Mouse (Mus musculus) ES-Bruce4 (cell line): ENCODE results near the gene Prss57. TPM values are rescaled to one million over a fixed set of nuclear protein-coding genes. Genes with fewer than 3 reads are reported as not detected.

ENCODE experiments used
- H3K27ac ChIP-seq: 2 replicates; pipeline ENCODE4 v1.5.1; 2012; ENCODE audit warnings: low read length, inconsistent platforms; ENCODE audit not compliant: insufficient read depth
- H3K27me3 ChIP-seq: 2 replicates; pipeline ENCODE4 v1.6.1; 2012; ENCODE audit warnings: mild to moderate bottlenecking, low read length, inconsistent platforms; ENCODE audit not compliant: control insufficient read depth, poor library complexity, insufficient read depth, severe bottlenecking
- H3K36me3 ChIP-seq: 2 replicates; pipeline ENCODE4 v1.6.1; 2012; ENCODE audit warnings: inconsistent platforms, mild to moderate bottlenecking, low read length, moderate library complexity; ENCODE audit not compliant: control insufficient read depth, poor library complexity, insufficient read depth, severe bottlenecking
- H3K4me1 ChIP-seq: one replicate; pipeline ENCODE4 v1.8.1; 2011; ENCODE audit warnings: low read length; ENCODE audit not compliant: control insufficient read depth, insufficient read depth
- H3K4me3 ChIP-seq: 2 replicates; pipeline ENCODE4 v1.5.1; 2011; ENCODE audit warnings: low read depth, mild to moderate bottlenecking, low read length
- H3K9ac ChIP-seq: 2 replicates; pipeline ENCODE4 v1.6.1; 2012; ENCODE audit warnings: low read depth, mild to moderate bottlenecking, inconsistent platforms; ENCODE audit not compliant: poor library complexity, severe bottlenecking
- H3K9me3 ChIP-seq: replicated peaks from 2 replicates; pipeline ENCODE4 v1.6.1; 2012; ENCODE audit warnings: mild to moderate bottlenecking, low read length, inconsistent platforms; ENCODE audit not compliant: control insufficient read depth, poor library complexity, insufficient read depth, severe bottlenecking
- CTCF ChIP-seq: IDR thresholded peaks from one replicate; pipeline ENCODE4 v1.8.1; 2011; ENCODE audit warnings: low read depth, low read length
- EP300 ChIP-seq: IDR thresholded peaks from 2 replicates; pipeline ENCODE4 v1.6.1; 2011; ENCODE audit warnings: low read depth, low read length; ENCODE audit not compliant: insufficient read depth
- POLR2A ChIP-seq: IDR thresholded peaks from one replicate; pipeline ENCODE4 v1.8.1; 2011; ENCODE audit warnings: low read length; ENCODE audit not compliant: insufficient read depth
- polyA plus RNA-seq: library from polyadenylated mRNA; stranded (reverse); fragments of >200 nt; gene quantifications from 2 replicates; pipeline ENCODE4 v1.2.4, GENCODE M21; 2011; ENCODE audit warnings: low read depth; ENCODE audit not compliant: missing spikeins, insufficient read depth, insufficient read length

Gene Prss57
- polyA plus RNA-seq, 1 experiment, result not detected

- H3K27ac ChIP-seq, result no peak within 1 kb of the TSS
Measured at GRCm38 (mm10) chr10:79820782-79821181, 30.0 kb upstream of the Prss57 start, which contains the start of gene Misp. Gene Misp, plus strand, starts transcription at chr10:79820989.

GRCm38 (mm10) chr10:79820277-79820676 lies 29.5 kb upstream of the Prss57 start:
- no peak for TF ChIP-seq POLR2A
- TF ChIP-seq CTCF, result no peak
- TF ChIP-seq EP300, result no peak
- no peak overlapping the region for H3K27ac ChIP-seq
- H3K9ac ChIP-seq, result no peak overlapping the region
- H3K27me3 ChIP-seq, result no peaks in the 10 kb centered on the region
- H3K9me3 ChIP-seq, result no peaks in the 10 kb centered on the region
- no peak overlapping the region for H3K4me3 ChIP-seq
- H3K4me1 ChIP-seq, result peaks cover 19% of the 10 kb centered on the region
- no peaks in the 10 kb centered on the region for H3K36me3 ChIP-seq

More at GRCm38 (mm10) chr10:79820782-79821181, 30.0 kb upstream of the Prss57 start, which contains the start of gene Misp:
- TF ChIP-seq CTCF, result peak; percentile 19
- TF ChIP-seq EP300, result no peak
- Histone ChIP-seq H3K27me3 (no peaks in the 10 kb centered on the region), H3K36me3 (no peaks in the 10 kb centered on the region), H3K4me1 (peaks cover 19% of the 10 kb centered on the region), H3K9me3 (no peaks in the 10 kb centered on the region), H3K4me3 (no peak within 1 kb of the TSS), H3K9ac (no peak within 1 kb of the TSS)

- Histone ChIP-seq H3K36me3 (no peaks in the 10 kb centered on the region), H3K9me3 (no peaks in the 10 kb centered on the region)
Measured at GRCm38 (mm10) chr10:79819606-79820005, 28.8 kb upstream of the Prss57 start.

GRCm38 (mm10) chr10:79818225-79818624 lies 27.5 kb upstream of the Prss57 start:
- Histone ChIP-seq H3K4me3 (no peak overlapping the region), H3K27ac (no peak overlapping the region), H3K9me3 (no peaks in the 10 kb centered on the region), H3K36me3 (no peaks in the 10 kb centered on the region), H3K4me1 (peaks cover 14% of the 10 kb centered on the region), H3K27me3 (no peaks in the 10 kb centered on the region), H3K9ac (no peak overlapping the region)
- TF ChIP-seq POLR2A (no peak), CTCF (no peak), EP300 (no peak)

More at GRCm38 (mm10) chr10:79819606-79820005, 28.8 kb upstream of the Prss57 start:
- no peaks in the 10 kb centered on the region for H3K27me3 ChIP-seq
- no peak overlapping the region for H3K9ac ChIP-seq
- no peak overlapping the region for H3K27ac ChIP-seq
- H3K4me1 ChIP-seq, result peaks cover 19% of the 10 kb centered on the region
- no peak overlapping the region for H3K4me3 ChIP-seq
- TF ChIP-seq EP300 (no peak), POLR2A (no peak), CTCF (no peak)

GRCm38 (mm10) chr10:79817111-79817510 lies 26.4 kb upstream of the Prss57 start:
- TF ChIP-seq POLR2A (no peak), CTCF (peak; percentile 9)
- Histone ChIP-seq H3K27me3 (no peaks in the 10 kb centered on the region), H3K4me3 (no peak overlapping the region), H3K36me3 (no peaks in the 10 kb centered on the region), H3K27ac (no peak overlapping the region), H3K9me3 (no peaks in the 10 kb centered on the region), H3K4me1 (peaks cover 14% of the 10 kb centered on the region), H3K9ac (no peak overlapping the region)

GRCm38 (mm10) chr10:79815671-79816494 lies 25.1 kb upstream of the Prss57 start:
- H3K36me3 ChIP-seq, result no peaks in the 10 kb centered on the region
- H3K27me3 ChIP-seq, result no peaks in the 10 kb centered on the region
- H3K4me3 ChIP-seq, result no peak overlapping the region
- H3K27ac ChIP-seq, result no peak overlapping the region
- H3K4me1 ChIP-seq, result peaks cover 14% of the 10 kb centered on the region
- no peaks in the 10 kb centered on the region for H3K9me3 ChIP-seq
- no peak overlapping the region for H3K9ac ChIP-seq
- no peak for TF ChIP-seq CTCF
